Mouse (Mus musculus): ENCODE data around the gene Tarsl2.

Gene Tarsl2

DNA sequence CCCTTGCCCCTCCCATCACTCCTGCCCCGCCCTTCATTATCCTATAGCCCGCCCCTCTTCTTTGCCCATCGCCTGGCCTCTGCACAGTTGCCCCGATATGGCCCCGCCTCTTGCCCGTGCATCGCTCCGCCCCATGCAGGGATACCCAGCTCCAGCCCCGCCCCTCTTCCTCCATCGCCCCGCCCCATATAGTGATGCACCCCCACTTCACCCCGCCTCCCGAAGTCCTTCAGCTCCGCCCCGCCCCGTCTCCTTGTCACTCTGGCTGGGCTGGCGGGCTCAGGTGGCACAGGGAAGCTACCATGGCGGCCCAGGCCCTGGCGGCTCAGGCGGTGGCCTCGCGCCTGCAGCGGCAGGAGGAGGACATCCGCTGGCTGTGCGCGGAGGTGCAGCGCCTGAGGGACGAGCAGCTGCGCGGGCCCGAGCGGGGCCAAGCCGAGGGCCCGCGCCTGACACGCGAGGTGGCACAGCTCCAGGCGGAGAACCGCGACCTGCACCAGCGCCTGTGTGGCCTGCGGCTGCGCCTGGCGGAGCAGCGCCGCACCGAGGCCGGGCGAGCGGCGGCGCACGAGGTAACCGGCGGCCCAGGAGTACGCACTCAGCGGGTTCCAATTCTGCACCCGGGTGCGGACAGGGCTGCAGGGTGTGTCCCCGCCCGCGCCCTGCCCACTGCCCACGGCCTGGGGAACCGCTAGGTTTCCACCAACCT lies at the start of gene Tarsl2:
Tarsl2 (plus strand) TSS at position 256 of the 709 bp plus-strand sequence.
- DNase-seq: peak; percentile 94

- no peak for DNase-seq
Observed at GRCm38 (mm10) chr7:65606124-65606523, 38.6 kb upstream of the Tarsl2 start.

GRCm38 (mm10) chr7:65607003-65607402 lies 37.7 kb upstream of the Tarsl2 start:
- DNase-seq: no peak

- peak; percentile 73 for DNase-seq
Observed at GRCm38 (mm10) chr7:65610171-65610570, 34.5 kb upstream of the Tarsl2 start.

- no peak for DNase-seq
Observed at GRCm38 (mm10) chr7:65610673-65611072, 34.0 kb upstream of the Tarsl2 start.

- DNase-seq: no peak
Observed at GRCm38 (mm10) chr7:65611298-65611697, 33.4 kb upstream of the Tarsl2 start.

DNA sequence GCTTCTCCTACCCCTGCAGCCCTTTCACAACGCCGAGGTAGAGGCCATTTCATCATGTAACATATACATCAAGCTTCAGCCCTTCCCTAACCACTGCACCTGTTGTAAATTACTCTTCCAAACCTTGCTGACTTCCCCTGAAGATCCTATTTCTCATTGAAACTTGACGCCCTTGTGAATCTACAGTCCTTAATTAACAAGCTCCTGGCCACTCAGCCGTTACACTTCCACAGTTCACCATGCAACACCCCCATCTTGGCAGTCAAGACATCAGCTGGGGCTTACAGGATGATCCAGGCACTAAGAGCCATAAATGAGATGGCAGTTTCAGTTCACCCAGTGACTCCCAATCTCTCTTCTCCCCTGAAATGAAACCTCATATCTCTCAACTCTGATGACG lies 31.0 kb upstream of the Tarsl2 start:
- no peak for DNase-seq

- DNase-seq: no peak
Observed at GRCm38 (mm10) chr7:65618751-65619150, 25.9 kb upstream of the Tarsl2 start.

DNA sequence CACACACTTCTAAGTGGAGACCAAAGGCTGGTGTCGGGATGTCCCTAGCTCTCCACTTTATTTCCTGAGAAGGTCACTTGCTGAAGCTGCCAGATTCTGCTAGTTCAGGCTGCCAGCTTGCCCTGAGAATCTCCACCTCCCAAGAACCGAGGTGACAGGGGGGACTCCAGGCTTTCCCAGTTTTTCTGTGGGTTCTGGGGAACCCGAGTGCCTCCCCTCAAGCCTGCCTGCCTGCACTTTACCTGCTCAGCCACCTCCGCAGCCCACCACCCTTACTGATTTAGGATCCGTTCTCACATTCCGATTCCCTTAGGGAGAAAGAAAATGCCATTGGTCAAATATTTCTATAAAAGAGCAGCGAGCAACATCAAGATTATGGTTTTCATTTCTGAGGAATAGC lies 24.0 kb upstream of the Tarsl2 start:
- DNase-seq: no peak

DNA sequence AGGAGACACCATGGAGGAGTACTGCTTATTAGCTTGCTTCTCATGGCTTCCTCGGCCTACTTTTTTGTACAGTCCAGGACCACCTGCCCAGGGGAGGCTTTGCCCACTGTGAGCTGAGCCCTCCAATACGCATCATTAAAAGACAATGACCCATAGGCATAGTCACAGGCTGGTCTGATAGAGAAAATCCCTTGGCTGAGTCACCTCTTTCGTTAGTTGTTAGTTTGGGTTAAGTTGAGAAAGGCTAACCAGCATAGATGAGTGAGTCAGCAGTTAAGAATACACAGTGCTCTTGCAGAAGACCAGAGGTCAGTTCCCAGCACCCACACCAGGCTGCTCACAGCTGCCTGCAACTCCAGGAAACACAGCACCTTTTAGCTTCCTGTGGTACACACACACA lies 21.4 kb upstream of the Tarsl2 start:
- DNase-seq: no peak

DNA sequence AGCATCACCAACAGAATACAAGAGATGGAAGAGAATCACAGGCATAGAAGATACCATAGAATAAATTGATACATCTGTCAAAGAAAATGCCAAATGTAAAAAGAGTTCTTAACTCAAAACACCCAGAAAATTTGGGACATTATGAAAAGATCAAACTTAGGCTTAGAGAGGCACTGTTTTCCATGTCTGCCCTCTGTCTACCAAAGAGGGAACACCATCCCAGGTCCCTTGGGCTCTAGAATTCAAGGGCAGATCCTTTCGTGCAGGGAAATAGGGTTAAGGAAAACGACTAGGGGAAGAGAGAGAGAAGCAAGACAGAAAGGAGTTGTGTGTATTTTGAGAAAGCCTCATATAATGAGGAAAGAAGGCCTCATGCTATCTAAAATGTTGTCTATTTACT lies 19.2 kb upstream of the Tarsl2 start:
- DNase-seq: no peak

DNA sequence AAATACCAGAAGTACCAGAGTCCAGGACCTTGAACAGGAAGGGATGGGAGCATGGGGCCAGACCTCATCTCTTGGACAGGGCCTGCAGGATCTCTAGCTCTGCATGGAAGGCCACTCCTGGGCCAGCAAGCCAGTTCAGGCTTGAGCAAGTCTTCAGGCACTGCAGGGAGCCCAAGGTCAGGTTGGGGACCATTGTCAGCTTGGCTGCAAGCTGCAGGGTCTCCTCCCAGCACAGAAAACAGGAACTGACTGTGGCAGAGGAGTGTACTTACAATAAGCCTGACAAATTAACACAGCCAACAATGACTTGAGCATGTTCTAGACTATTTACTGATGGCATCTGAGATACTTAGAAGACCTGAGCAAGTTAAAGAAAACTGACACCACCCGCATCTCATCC lies 14.9 kb upstream of the Tarsl2 start:
- DNase-seq: no peak

GRCm38 (mm10) chr7:65630661-65631060 lies 14.0 kb upstream of the Tarsl2 start:
- DNase-seq: no peak

DNA sequence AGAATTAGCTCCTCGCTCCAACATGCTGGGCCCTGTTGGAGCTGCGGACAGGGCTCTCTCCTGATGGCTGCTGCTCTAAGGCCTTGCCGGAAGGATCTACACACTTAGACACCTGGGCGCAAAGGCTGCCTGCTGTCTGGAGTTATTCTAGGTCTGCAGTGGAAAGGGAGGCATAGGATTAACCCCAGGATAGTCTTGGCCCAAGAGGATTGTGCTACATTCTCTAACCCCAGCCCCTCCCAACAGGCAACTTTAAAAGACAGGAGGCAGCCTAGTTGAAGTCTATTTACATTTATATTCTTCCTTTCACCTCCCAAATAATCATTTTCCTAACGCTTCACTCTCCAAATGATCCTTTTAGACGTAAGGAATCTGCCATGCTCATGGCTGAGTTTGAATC lies 8.9 kb upstream of the Tarsl2 start:
- DNase-seq: no peak

- no peak for DNase-seq
Observed at GRCm38 (mm10) chr7:65636356-65636880, 8.3 kb upstream of the Tarsl2 start.

DNA sequence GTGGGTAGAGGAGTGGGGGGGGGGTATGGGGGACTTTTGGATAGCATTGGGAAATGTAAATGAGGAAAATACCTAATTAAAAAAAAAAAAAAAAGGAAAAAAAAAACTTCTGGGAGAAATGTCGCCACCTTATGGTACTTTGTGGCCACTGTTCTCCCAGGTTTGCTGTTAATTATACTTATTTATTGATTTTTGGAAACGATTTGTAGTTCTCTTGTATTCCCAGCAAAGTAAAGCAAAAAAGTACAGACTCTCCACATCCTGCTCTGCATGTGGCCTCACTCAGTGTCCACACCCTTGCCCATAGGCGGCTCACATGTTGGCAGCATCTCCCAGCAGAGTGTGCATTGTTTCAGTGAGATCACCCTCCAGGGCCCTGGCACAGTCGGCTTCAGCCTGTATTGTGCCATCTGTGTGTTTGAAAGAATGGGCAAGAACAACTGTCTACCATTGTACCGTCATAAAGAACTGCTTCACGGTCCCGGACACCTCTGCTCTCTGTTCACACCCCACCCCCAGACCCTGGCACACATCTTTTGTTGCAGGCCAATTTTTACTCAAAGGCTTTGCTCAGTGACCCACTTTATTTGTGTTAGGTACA lies 6.4 kb upstream of the Tarsl2 start:
- no peak for DNase-seq

DNA sequence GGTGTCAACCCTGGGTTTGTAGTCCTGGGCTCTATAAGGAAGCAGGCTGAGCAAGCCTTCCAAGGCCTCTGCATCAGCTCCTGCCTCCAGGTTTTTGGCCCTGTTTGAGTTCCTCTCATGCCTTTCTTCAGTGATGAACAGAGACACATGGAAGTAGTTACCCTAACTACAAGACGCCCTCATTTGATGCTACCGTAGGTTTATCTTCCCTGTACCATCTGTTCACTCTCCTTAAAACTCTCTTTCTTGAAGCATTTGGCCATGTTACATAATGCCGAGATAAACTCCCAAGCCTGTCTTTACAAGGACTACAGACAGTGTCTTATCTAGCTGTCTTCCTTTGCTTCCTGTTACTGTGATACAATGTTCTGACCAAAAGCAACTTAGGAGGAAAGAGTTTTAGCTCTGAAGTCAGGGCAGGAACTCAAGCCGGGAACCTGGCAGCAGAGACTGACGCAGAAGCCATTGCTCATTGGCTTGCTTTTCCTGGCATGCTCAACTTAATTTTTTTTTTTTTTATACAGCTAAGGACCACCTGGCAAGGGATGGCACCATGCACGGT lies 4.8 kb upstream of the Tarsl2 start:
- DNase-seq: no peak

DNA sequence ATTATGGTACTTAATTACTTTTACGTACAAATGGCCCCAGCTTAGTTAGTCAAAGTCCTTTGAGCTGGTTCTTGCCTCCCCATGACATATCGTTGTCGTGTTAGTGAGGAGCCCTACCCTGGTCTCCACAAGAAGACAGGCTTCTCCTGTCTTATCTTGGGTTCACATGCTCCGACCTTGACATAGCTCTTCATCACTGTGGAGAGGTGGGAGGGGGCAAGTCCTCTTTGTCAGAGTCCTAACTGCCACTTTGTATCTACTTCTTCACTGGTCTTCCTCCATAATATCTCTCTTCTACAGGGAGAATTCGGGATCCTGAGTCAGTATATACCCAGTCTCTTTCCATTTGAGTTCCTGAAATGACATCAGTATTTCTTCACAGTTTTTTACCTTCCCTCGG lies 4.0 kb upstream of the Tarsl2 start:
- no peak for DNase-seq

GRCm38 (mm10) chr7:65642371-65643304 lies 2.1 kb upstream of the Tarsl2 start:
- no peak for DNase-seq

GRCm38 (mm10) chr7:65643861-65644421 lies 757 bp upstream of the Tarsl2 start:
- no peak for DNase-seq

GRCm38 (mm10) chr7:65645996-65646395 lies 1.3 kb downstream of the Tarsl2 start:
- no peak for DNase-seq

GRCm38 (mm10) chr7:65650662-65651061 lies 6.0 kb downstream of the Tarsl2 start:
- DNase-seq: no peak
